ENCODE assay signal across 8 mouse cellular contexts in the genomic region with DNA sequence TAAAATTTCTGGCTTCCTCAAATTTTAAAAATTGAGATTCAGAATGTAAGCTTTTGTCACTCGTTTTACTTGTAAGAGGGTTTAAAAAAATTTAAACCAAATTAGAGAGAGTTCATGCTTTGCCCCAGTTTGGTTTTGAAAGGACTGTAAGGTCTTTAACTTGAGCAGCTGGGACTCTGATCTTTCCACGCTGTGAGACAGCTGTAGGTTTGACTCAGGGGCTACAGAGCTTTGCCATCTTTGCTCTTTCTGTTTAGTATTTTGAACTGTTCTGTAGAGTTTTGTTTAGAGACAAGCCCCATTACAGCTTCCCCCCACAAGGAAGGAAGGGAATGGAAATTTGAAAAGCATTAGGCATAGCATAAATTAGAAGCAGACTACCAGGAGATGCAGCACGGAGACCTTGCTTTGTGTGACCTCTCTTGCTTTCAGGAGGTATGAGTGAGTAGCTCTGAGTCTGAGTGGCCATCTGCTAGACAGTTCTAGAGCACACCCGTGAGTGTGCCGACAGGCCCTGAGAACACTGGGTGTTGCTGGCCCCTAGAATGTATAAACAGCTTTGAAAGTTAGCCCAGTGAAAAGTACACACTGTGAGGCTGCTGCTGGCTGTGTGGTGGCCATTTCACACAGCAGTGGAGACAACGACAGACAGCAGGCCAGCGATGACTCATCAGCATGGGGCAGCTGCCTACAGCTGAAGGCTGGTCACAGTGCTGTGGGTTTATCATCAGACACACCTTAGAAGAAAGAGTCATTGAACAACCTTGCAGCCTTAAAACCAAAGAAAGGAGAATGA. TPM values are rescaled to one million over a fixed set of nuclear protein-coding genes. Genes with fewer than 3 reads are reported as not detected.
DNase-seq lines count a peak whose midpoint lies in the region; ATAC-seq and TF ChIP-seq lines count a peak whose summit lies in the region.

No protein-coding gene starts in this region.

- 64% methylated on average over 7 of the region's 7 CpGs for WGBS in kidney, embryonic 15.5 days
- 56% methylated on average over 7 of the region's 7 CpGs for WGBS in kidney, adult 2 months
- WGBS in embryonic facial prominence, embryonic 13.5 days: 45% methylated on average over 7 of the region's 7 CpGs
- 28% methylated on average over 7 of the region's 7 CpGs for WGBS in intestine, embryonic 14.5 days
- 84% methylated on average over 7 of the region's 7 CpGs for WGBS in forebrain, embryonic 11.5 days

- TF ChIP-seq POLR2A in kidney, adult 2 months (IDR thresholded peaks at IDR 0.05; ENCODE audit: low read depth, low read length): no peak
- TF ChIP-seq POLR2A in MEL (IDR thresholded peaks at IDR 0.05; ENCODE audit: control insufficient read depth in 1 of 2, insufficient read depth in 1 of 2, low read depth in 1 of 2, low read length in 2 of 2, poor library complexity in 1 of 2): no peak

- H3K4me3 ChIP-seq in kidney, embryonic 15.5 days (replicated peaks): no peak overlapping the region
- no peak overlapping the region for H3K4me3 ChIP-seq in kidney, adult 2 months (ENCODE audit: insufficient read depth, low read depth, low read length)
- H3K4me3 ChIP-seq in MEL (ENCODE audit: control insufficient read depth in 1 of 2, insufficient read depth in 1 of 2, low read depth in 2 of 2, low read length in 2 of 2): no peak overlapping the region
- no peak overlapping the region for H3K4me3 ChIP-seq in embryonic facial prominence, embryonic 13.5 days
- H3K4me3 ChIP-seq in intestine, embryonic 14.5 days (ENCODE audit: low read depth, low read length): no peak overlapping the region
- H3K4me3 ChIP-seq in forebrain, embryonic 11.5 days (ENCODE audit: low read depth, low read length): no peak overlapping the region

- TF ChIP-seq CTCF in kidney, adult 2 months (conservative IDR thresholded peaks at IDR 0.05; ENCODE audit: insufficient read depth, insufficient read length, low read depth, low read length): no peak
- no peak for TF ChIP-seq CTCF in MEL (IDR thresholded peaks at IDR 0.05 in 2 of 3, conservative IDR thresholded peaks at IDR 0.05 in 1 of 3; ENCODE audit: control insufficient read depth in 1 of 3, insufficient read depth in 1 of 3, low read depth in 2 of 3, low read length in 3 of 3, poor library complexity in 1 of 3, severe bottlenecking in 1 of 3)

- H3K27me3 ChIP-seq in kidney, embryonic 15.5 days: no peaks in the 10 kb centered on the region
- no peaks in the 10 kb centered on the region for H3K27me3 ChIP-seq in kidney, adult 2 months (replicated peaks; ENCODE audit: control insufficient read depth, insufficient read depth, low read length)
- no peaks in the 10 kb centered on the region for H3K27me3 ChIP-seq in MEL (ENCODE audit: control insufficient read depth in 1 of 2, insufficient read depth in 2 of 2, low read length in 2 of 2)
- H3K27me3 ChIP-seq in embryonic facial prominence, embryonic 13.5 days: no peaks in the 10 kb centered on the region
- H3K27me3 ChIP-seq in intestine, embryonic 14.5 days (replicated peaks; ENCODE audit: control insufficient read depth, insufficient read depth, low read length): no peaks in the 10 kb centered on the region
- H3K27me3 ChIP-seq in forebrain, embryonic 11.5 days (ENCODE audit: control insufficient read depth, insufficient read depth, low read length): no peaks in the 10 kb centered on the region

- H3K27ac ChIP-seq in kidney, embryonic 15.5 days: peak overlapping the region; percentile 56; the same call in 1 of the 2 replicates
- H3K27ac ChIP-seq in kidney, adult 2 months (ENCODE audit: insufficient read depth, low read depth, low read length): no peak overlapping the region
- no peak overlapping the region for H3K27ac ChIP-seq in MEL (ENCODE audit: control insufficient read depth, low read depth, low read length)
- H3K27ac ChIP-seq in embryonic facial prominence, embryonic 13.5 days: peak overlapping the region; percentile 78
- H3K27ac ChIP-seq in intestine, embryonic 14.5 days (ENCODE audit: low read depth): peak overlapping the region; percentile 71
- H3K27ac ChIP-seq in forebrain, embryonic 11.5 days (ENCODE audit: low read depth, low read length): no peak overlapping the region

- no peak for TF ChIP-seq EP300 in MEL (IDR thresholded peaks at IDR 0.05; ENCODE audit: low read depth in 1 of 2, low read length in 2 of 2)

- H3K36me3 ChIP-seq in kidney, embryonic 15.5 days: peaks cover 23% of the 10 kb centered on the region
- H3K36me3 ChIP-seq in kidney, adult 2 months (ENCODE audit: control insufficient read depth, insufficient read depth, low read length): no peaks in the 10 kb centered on the region
- peaks cover 8 to 11% of the 10 kb centered on the region in 2 experiments for H3K36me3 ChIP-seq in MEL (ENCODE audit: control insufficient read depth in 1 of 2, insufficient read depth in 2 of 2, low read length in 2 of 2)
- H3K36me3 ChIP-seq in embryonic facial prominence, embryonic 13.5 days: peaks cover 27% of the 10 kb centered on the region
- H3K36me3 ChIP-seq in intestine, embryonic 14.5 days (ENCODE audit: control insufficient read depth, insufficient read depth, low read length): peaks cover 17% of the 10 kb centered on the region
- H3K36me3 ChIP-seq in forebrain, embryonic 11.5 days (ENCODE audit: control insufficient read depth, insufficient read depth, low read length): no peaks in the 10 kb centered on the region; the same call in 1 of the 2 replicates

- H3K4me2 ChIP-seq in kidney, embryonic 15.5 days: no peak overlapping the region
- no peak overlapping the region for H3K4me2 ChIP-seq in embryonic facial prominence, embryonic 13.5 days
- H3K4me2 ChIP-seq in intestine, embryonic 14.5 days (ENCODE audit: low read length): no peak overlapping the region
- no peak overlapping the region for H3K4me2 ChIP-seq in forebrain, embryonic 11.5 days (ENCODE audit: low read depth, low read length, severe bottlenecking)

- no peak for TF ChIP-seq RAD21 in MEL (IDR thresholded peaks at IDR 0.05; ENCODE audit: low read depth, low read length)

- no peaks in the 10 kb centered on the region for H3K9me3 ChIP-seq in kidney, embryonic 15.5 days (replicated peaks)
- H3K9me3 ChIP-seq in MEL (replicated peaks; ENCODE audit: insufficient read depth, low read length): no peaks in the 10 kb centered on the region
- no peaks in the 10 kb centered on the region for H3K9me3 ChIP-seq in embryonic facial prominence, embryonic 13.5 days
- no peaks in the 10 kb centered on the region for H3K9me3 ChIP-seq in intestine, embryonic 14.5 days (ENCODE audit: control insufficient read depth, low read length)
- no peaks in the 10 kb centered on the region for H3K9me3 ChIP-seq in forebrain, embryonic 11.5 days (ENCODE audit: control insufficient read depth, low read length)

- H3K79me2 ChIP-seq in MEL (ENCODE audit: control insufficient read depth, insufficient read depth, low read length, poor library complexity): no peaks in the 10 kb centered on the region

- H3K9ac ChIP-seq in kidney, embryonic 15.5 days: no peak overlapping the region
- H3K9ac ChIP-seq in MEL (ENCODE audit: control insufficient read depth, low read depth, low read length, poor library complexity, severe bottlenecking): no peak overlapping the region
- no peak overlapping the region for H3K9ac ChIP-seq in embryonic facial prominence, embryonic 13.5 days
- no peak overlapping the region for H3K9ac ChIP-seq in intestine, embryonic 14.5 days (ENCODE audit: low read length)
- H3K9ac ChIP-seq in forebrain, embryonic 11.5 days (ENCODE audit: low read length): no peak overlapping the region

- H3K4me1 ChIP-seq in kidney, embryonic 15.5 days: peaks cover 18% of the 10 kb centered on the region
- H3K4me1 ChIP-seq in kidney, adult 2 months (ENCODE audit: control insufficient read depth, insufficient read depth, low read length): 0 out of 2 replicates have a peak, but pooled peaks cover 2% of the 10 kb centered on the region
- H3K4me1 ChIP-seq in MEL (ENCODE audit: control insufficient read depth in 1 of 2, insufficient read depth in 2 of 2, low read length in 2 of 2): peaks cover 0 to 10% of the 10 kb centered on the region in 2 experiments; a peak in 3 of 4 replicates
- peaks cover 22% of the 10 kb centered on the region for H3K4me1 ChIP-seq in embryonic facial prominence, embryonic 13.5 days
- H3K4me1 ChIP-seq in intestine, embryonic 14.5 days (replicated peaks; ENCODE audit: control insufficient read depth, insufficient read depth, low read length): peaks cover 15% of the 10 kb centered on the region
- no peaks in the 10 kb centered on the region for H3K4me1 ChIP-seq in forebrain, embryonic 11.5 days (replicated peaks; ENCODE audit: control insufficient read depth, insufficient read depth, low read length)

- no peak for DNase-seq in kidney, adult 2 months
- peak; percentile 35 for DNase-seq in MEL (ENCODE audit: low read depth, low spot score)
- peak; percentile 61 for DNase-seq in intestine, embryonic 14.5 days (ENCODE audit: low spot score)
- no peak for DNase-seq in forebrain, embryonic 11.5 days (ENCODE audit: low spot score)

- ATAC-seq in kidney, embryonic 15.5 days (replicated peaks; ENCODE audit: low FRiP score): peak; percentile 54; the same call in 1 of the 2 replicates
- no peak for ATAC-seq in embryonic facial prominence, embryonic 13.5 days (ENCODE audit: insufficient number of reproducible peaks, insufficient read depth, low FRiP score, low TSS enrichment, low read depth)
- ATAC-seq in intestine, embryonic 14.5 days (replicated peaks; ENCODE audit: low FRiP score, low TSS enrichment, low read depth): peak; percentile 88
- peak; percentile 60; the same call in 1 of the 2 replicates for ATAC-seq in megakaryocyte, adult 5-6 weeks (ENCODE audit: poor library complexity, severe bottlenecking)
- no peak for ATAC-seq in forebrain, embryonic 11.5 days (replicated peaks; ENCODE audit: low FRiP score)
- ATAC-seq in CD4-positive, CD25-positive, alpha-beta regulatory T cell, adult 4 months: no peak

TF ChIP-seq in MEL, 35 proteins besides CTCF, POLR2A, EP300 and RAD21 (continues in another document):
- TF ChIP-seq JUND (IDR thresholded peaks at IDR 0.05; ENCODE audit: low read depth, low read length) (0 out of 2 replicates have a peak, but pooled peaks have one; percentile 25), TAL1 (IDR thresholded peaks at IDR 0.05; ENCODE audit: low read length) (peak; percentile 38)

RNA-seq across cellular contexts. Expression of gene Rab3gap2, which starts 25.7 kb away (rescaled TPM):
- 20.2 and 20.9 TPM in 2 replicates for polyA plus RNA-seq in kidney, embryonic 15.5 days (2015; fragmentation: Nextera tagmentation; extraction: Ambion mirVana)
- 14.5 and 15.3 TPM in 2 replicates for polyA plus RNA-seq in kidney, adult 2 months (2012; rRNA removed)
- total RNA-seq in MEL (2012; rRNA removed): 24.1 and 29.4 TPM in 2 replicates
- 10 to 100 TPM in 1 of 2 experiments, not detected in 1; 40.1 TPM for polyA plus RNA-seq in MEL (2012; ENCODE audit: insufficient read depth in 1 of 2, insufficient read length in 2 of 2, low read depth in 1 of 2, low replicate concordance in 2 of 2, missing spikeins in 1 of 2)
- polyA plus RNA-seq in embryonic facial prominence, embryonic 13.5 days (2015; fragmentation: Nextera tagmentation; extraction: Ambion mirVana): 20.9 and 22.3 TPM in 2 replicates
- polyA plus RNA-seq in intestine, embryonic 14.5 days (2014; fragmentation: Nextera tagmentation; extraction: Ambion mirVana): 26.1 and 29.8 TPM in 2 replicates
- total RNA-seq in megakaryocyte, adult 5-6 weeks (2015): 20.0 and 20.6 TPM in 2 replicates
- total RNA-seq in megakaryocyte, adult 5-6 weeks (2017): 25.7 and 29.1 TPM in 2 replicates
- 23.5 and 23.9 TPM in 2 replicates for polyA plus RNA-seq in forebrain, embryonic 11.5 days (2014; fragmentation: Nextera tagmentation; extraction: Ambion mirVana)
- polyA plus RNA-seq in CD4-positive, CD25-positive, alpha-beta regulatory T cell, adult 4 months (2017; shearing (Covaris generic)): 10 to 100 TPM; 14.7 to 20.7 TPM

Comparison
In these comparisons a context has a peak if more than half of its experiments do, and no peak if none do; other contexts are left out.
1. H3K27ac ChIP-seq: peak in kidney, embryonic 15.5 days (single experiment), embryonic facial prominence, embryonic 13.5 days (single experiment) and intestine, embryonic 14.5 days (single experiment); none in kidney, adult 2 months (single experiment), MEL (single experiment) and forebrain, embryonic 11.5 days (single experiment).
2. ATAC-seq: peak in kidney, embryonic 15.5 days (single experiment), intestine, embryonic 14.5 days (single experiment) and megakaryocyte, adult 5-6 weeks (single experiment); none in embryonic facial prominence, embryonic 13.5 days (single experiment), forebrain, embryonic 11.5 days (single experiment) and CD4-positive, CD25-positive, alpha-beta regulatory T cell, adult 4 months (single experiment).
3. DNase-seq: peak in MEL (single experiment) and intestine, embryonic 14.5 days (single experiment); none in kidney, adult 2 months (single experiment) and forebrain, embryonic 11.5 days (single experiment).